Mouse (Mus musculus): ENCODE results near the gene Stk38.

Stk38 gene

DNA sequence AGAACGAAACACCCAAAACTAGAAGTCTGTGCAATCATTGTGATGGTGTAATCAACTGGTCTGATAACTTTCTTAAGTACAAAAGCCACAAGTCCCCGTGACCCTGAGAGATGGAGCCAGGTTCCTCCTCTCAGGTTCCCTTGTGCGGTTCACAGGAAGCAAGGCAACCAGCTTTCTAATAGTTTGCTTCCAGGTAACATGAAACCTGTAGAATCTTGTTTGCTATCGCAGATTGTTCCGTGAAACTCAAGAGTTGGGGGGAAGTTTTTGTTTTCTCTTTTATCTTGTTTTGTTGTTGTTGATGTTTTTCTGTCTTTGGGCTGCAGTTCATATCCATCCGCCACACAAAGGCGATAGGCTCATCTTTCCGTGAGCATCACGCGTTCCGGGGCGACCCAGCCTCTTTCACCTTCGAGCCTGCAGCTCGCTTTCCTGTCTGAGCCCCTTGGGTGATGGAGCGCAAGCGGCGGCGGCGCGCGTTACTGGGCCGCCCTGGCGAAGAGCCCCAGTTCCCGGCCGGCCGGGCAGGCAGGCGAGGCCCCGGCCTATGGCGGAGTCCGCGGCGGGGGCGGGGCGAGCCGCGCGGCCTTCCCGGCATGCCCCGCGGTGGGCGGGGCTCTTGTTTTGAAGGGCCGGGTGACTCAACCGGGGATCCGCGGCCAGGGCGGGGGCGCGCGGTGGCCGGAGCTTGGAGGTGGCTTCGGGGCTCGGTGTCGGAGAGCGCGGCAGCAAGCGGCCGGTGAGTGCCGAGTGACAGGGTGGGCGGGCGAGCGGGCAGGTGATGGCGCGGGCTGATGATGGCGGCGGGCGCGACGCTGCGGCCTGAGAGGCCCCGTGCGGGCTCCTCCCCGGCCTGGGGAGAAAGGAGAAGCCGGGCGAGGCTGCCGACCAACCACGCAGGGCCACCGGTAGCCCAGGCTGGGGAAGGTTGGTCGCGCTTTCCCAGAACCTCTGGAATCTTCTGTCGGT is 55.7 kb downstream of the Stk38 start, which contains the start of gene Kctd20:
Kctd20 (plus strand) TSS at position 120 of the 969 bp plus-strand sequence.
- DNase-seq (ENCODE audit: low spot score in 2 of 2): peak; percentile 90

DNA sequence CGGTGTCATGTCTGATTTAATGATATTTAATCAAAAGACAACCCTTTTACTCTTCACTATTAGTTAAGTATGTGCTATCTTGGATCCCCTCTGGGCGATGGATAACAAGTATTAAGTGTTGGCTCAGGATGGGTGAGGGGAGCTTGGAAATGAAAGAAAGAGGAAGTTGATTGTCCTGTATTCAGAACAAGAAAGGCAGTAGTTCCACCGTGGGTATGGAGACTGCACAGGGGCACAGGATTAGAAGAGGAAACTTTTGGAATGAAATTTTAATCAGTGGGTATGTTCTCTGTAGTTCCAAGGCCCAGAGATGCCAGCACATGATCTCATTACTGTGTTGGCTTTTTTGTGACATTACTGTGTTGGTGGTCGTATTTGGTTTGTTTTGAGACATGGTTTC is 57.0 kb downstream of the Stk38 start:
- DNase-seq (ENCODE audit: low spot score in 2 of 2): no peak

DNA sequence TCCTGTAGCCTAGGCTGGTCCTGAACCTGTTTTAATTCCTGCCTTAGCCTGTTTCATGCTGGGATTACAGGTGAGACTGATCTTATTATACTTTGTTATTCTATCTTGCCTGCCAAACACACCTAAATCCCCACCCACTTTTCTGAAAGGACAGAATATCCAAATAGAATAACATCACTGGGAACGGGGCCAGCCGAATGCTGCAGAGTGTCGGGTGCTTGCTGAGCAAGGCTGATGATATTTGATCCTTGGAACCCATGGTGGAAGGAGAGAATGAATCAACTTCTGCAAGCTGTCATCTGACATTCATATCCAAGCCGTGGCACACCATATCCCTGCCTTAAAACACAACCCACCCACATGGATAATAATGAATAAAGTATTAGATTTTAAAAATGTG is 59.1 kb downstream of the Stk38 start:
- no peak for DNase-seq (ENCODE audit: low spot score in 2 of 2)

DNA sequence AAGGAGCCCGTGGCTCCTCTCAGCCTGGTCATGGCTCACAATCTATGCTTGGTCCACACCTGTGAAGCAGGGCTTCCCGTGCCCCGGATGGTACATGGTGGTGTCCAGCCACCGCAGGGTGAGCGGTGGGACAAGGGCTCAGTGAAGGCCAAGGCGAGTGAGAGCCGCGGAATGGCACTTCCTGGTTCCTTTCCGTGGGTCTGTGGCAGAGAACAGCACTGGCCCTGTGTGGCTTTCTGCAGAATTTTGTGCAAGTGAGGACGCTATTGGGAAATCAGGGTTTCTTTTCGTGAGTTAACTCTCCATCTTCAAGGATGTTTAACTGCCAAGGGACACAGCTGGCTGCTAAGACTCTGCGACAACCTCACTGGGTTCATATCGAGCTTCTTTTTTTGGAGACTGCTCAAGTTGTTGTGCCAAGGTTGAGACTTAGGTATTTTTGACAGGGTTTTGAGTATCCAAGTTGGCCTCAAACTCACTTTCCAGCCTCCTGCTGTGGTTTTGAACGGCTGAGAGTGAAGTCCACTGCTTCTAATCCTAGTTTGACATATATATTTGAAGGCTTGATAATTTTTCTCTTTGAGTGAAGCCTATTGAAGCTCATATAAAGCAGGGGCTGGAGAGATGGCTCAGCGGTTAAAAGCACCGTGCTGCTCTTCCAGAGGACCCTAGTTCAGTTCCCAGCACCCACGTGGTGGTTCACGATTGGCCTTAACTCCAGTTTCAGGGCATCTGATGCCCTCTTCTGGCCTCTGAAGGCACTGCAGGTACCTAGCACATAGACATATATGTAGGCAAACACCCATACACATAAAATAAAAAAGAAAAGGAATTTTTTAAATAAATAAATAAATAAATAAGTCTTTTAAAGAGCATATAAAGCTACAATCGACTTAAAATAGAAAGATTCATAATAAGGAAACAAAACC is 60.5 kb downstream of the Stk38 start:
- DNase-seq (ENCODE audit: low spot score in 2 of 2): no peak

DNA sequence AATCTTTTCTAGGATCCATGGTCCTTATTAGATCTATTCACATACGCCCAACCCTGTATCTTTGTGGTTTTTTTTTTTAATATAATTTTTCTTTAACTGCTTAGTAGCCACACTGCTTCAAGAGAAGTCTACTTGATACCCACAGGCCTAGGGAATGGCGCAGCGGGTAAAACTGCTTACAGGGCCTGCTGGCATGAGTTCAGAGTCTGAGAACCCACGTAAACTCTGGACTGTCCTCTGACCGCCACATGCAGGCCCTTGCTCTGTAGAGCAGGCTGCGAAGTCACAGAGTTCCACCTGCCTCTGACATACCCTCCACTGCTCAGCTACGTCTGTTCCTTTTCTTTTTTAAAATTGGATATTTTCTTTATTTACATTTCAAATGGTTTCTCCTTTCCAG is 63.3 kb downstream of the Stk38 start:
- DNase-seq (ENCODE audit: low spot score in 2 of 2): no peak

- no peak for DNase-seq (ENCODE audit: low spot score in 2 of 2)
Measured at GRCm38 (mm10) chr17:28943740-28944139, 64.1 kb downstream of the Stk38 start, which contains the start of gene Pxt1. Gene Pxt1 (minus strand): TSS chr17:28943840.

DNA sequence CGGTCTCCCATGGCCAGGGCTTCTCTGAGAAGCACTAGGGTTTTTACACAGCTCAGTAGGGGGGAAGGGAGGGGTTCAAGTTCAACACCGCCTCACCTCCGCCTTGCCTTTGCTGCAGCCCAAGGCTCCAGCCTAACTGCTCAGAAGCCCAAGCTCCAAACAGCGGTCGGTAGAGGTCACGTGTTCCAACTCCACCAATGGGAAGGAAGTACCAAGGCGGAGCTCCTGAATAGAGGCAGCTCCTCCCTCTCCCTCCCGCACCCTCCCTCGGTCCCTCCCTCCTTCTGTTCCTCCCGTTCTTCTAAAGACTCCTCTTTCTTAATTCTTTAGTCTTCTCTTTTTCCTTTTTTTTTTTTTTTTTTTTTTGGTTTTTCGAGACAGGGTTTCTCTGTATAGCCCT is 65.7 kb downstream of the Stk38 start:
- DNase-seq (ENCODE audit: low spot score in 2 of 2): no peak

- DNase-seq (ENCODE audit: low spot score in 2 of 2): no peak
Measured at GRCm38 (mm10) chr17:28940776-28941555, 66.8 kb downstream of the Stk38 start.

DNA sequence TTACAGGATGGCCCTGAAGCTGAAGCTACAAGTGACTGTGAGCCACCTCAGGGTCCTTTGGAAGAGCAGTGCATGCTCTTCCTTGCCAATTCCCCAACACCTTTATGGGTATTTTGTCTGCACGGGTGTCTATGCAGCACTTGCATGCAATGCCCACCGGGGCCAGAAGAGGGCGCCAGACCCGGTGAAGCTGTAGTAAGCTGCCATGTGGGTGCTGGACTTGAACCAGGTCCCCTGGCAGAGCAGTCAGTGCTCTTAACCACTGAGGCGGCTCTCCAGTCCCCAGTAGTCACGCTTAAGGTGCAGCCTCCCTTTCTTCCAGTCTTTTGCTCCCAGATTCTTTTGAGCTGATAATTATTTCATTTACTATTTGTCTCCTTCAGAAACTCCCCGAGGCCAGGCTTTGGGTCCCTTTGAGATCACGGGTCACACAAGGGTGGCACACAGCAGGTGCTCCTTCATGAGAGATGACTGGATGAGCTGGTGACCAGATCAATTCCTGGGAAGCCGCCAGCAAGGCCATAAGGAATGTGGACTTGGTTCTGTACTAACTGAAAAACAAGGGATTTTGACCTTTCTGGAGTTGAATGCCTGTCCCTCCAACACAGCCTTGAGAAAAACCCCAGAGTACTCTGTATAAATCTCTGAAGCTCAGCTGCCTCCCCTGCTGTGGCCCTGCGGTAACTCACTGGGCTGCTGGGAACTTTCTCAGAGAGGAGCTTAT is 71.0 kb downstream of the Stk38 start:
- no peak for DNase-seq (ENCODE audit: low spot score in 2 of 2)

GRCm38 (mm10) chr17:28936133-28936532 is 71.7 kb downstream of the Stk38 start:
- no peak for DNase-seq (ENCODE audit: low spot score in 2 of 2)

- DNase-seq (ENCODE audit: low spot score in 2 of 2): no peak
Measured at GRCm38 (mm10) chr17:28934120-28934916, 73.5 kb downstream of the Stk38 start.

DNA sequence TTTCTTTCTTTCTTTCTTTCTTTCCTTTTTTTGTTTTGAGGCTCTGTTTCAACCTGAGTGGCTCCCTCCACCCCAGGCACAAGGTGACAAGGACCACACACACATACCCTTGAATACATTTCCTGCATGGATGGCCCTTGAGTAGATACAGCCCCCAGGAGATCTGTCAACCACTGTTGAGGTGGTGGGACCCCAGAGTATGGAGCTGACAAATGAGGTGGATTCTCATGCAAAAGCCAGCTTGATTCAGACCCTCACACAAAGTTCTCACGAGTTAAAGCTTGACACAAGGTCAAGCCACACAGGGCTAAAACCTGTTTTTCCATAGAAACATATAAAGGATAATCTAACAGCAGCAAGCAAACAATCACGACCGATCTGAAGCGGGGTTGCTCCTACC is 75.5 kb downstream of the Stk38 start:
- DNase-seq (ENCODE audit: low spot score in 2 of 2): no peak

DNA sequence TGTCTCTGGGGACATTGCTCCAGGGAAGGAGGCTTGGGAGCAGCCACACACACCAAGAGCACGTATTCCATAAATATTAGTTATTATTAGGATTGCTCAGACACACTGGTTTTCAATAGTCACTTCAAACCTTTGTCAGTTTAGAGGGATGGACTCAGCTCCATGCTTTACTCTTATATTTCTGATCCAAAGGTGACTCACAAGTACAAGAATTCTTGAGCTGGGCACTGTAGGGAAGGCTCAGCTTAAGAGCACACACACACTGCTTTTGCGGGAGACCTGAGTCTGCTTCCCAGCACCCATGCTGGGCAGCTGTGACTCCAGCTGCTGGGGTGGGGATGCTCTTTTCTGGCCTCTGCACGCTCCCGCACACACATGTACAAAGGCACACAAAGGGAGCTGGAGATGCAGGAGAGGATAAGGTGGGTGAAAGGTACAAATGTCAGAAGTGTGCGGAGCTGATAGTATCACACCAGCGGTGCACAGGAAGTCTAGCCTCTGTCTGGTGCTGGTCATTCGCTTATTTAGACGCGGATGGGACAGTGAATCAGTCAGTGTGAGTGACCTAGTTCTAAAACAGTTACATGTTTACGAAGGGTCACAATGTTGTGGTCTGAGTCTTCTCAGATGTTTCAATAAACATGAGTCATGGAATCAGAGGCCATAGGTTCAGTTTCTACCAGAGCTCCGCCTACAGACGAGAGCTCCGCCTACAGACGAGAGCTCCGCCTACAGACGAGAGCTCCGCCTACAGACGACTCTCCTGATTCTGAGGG is 76.2 kb downstream of the Stk38 start:
- no peak for DNase-seq (ENCODE audit: low spot score in 2 of 2)

DNA sequence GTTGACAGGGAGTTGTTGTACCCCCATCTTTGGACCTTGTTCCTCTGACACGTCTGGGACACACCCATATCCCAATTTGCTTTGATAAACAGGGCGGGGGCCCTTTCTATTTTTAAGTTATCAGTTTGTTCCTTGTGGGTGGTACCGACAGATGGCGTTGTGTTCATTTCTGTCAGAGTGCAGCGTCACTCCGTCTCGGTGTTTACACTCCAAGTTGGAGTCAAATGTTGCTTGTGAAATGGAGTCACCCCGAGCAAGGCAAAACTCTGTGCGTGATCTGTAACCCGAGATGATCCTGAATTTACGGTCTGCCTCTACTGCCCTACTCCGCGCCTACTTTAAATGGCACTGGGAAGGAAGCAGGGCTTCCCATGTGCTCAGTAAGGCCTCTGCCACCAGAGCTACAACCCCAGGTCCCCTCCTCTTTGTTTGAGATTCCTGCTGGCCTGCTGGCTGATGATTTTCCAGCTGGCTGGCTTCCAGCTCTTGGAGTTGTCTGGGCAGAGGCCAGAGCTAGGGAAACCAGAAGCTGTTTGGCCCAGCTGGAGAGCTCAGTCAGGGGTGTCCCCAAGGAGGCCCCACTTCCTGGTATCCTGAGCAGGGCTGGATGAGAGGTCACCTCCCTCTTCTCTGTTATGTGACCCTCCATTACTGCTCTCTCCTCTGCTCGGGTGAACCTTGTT is 77.3 kb downstream of the Stk38 start:
- DNase-seq (ENCODE audit: low spot score in 2 of 2): peak; percentile 87 to 93

GRCm38 (mm10) chr17:28929369-28929768 is 78.4 kb downstream of the Stk38 start:
- no peak for DNase-seq (ENCODE audit: low spot score in 2 of 2)

GRCm38 (mm10) chr17:28928004-28928403 is 79.8 kb downstream of the Stk38 start:
- DNase-seq (ENCODE audit: low spot score in 2 of 2): no peak

- DNase-seq (ENCODE audit: low spot score in 2 of 2): no peak
Measured at GRCm38 (mm10) chr17:28926866-28927635, 80.7 kb downstream of the Stk38 start.

DNA sequence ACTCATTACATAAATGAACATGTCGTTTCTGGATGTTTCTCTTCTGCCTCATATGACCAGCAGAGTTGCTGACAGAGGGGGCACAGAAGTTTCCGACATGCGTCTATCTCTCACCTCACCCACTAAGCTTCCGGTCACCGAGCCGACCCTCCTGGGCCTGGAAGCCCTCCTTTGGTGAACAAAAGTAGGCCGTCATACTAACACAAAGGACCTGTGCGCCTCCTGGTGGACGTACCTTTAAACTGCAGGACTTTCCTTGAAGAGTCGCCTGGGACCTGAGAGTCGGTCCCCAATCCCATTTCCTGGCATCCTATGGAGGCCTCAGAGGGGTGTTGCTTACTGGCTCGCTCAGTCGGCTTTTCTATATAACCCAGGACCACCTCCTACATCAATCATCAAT is 81.4 kb downstream of the Stk38 start:
- DNase-seq (ENCODE audit: low spot score in 2 of 2): peak; percentile 51 to 81
